Mouse (Mus musculus) lung, adult 2 months (tissue): ENCODE measurements at regions not wholly inside any gene's neighbourhood (a gene's known extent, or its start where the extent isn't known, plus 50 kb on each side); places are given as distances from the start of the nearest gene placed in this dataset.

Source experiments
- CTCF ChIP-seq: fragments of 200-500 bp; IDR thresholded peaks from 2 replicates; pipeline ENCODE4 v1.5.1; 2011; ENCODE audit warnings: mild to moderate bottlenecking, low read length, control low read depth; ENCODE audit not compliant: insufficient read depth
- POLR2A ChIP-seq: fragments of 200-500 bp; IDR thresholded peaks from 2 replicates; pipeline ENCODE4 v1.6.1; 2011; ENCODE audit warnings: low read depth, mild to moderate bottlenecking, control low read depth, low read length, borderline replicate concordance; ENCODE audit errors: extremely low read depth

GRCm38 (mm10) chr10:117941266-117941651, 95.4 kb upstream of the Rap1b start:
- no peak for TF ChIP-seq CTCF
- TF ChIP-seq POLR2A, result no peak
